ENCODE assay signal across 8 mouse cellular contexts in genomic region chr10:128524111-128524731, GRCm38 (mm10). TPM values are rescaled to one million over a fixed set of nuclear protein-coding genes. Genes with fewer than 3 reads are reported as not detected.
DNase-seq lines count a peak whose midpoint lies in the region; ATAC-seq and TF ChIP-seq lines count a peak whose summit lies in the region.

No protein-coding gene starts in this region.

- no peaks in the 10 kb centered on the region for H3K9me3 ChIP-seq in kidney, embryonic 16.5 days (ENCODE audit: low read length)
- H3K9me3 ChIP-seq in hindbrain, embryonic 16.5 days (ENCODE audit: control insufficient read depth, low read length) = no peaks in the 10 kb centered on the region
- H3K9me3 ChIP-seq in midbrain, embryonic 14.5 days (ENCODE audit: control insufficient read depth, low read length) = no peaks in the 10 kb centered on the region

- H3K27me3 ChIP-seq in kidney, embryonic 16.5 days (ENCODE audit: insufficient read depth, low read length) = no peaks in the 10 kb centered on the region
- peaks cover 2% of the 10 kb centered on the region; the same call in 1 of the 2 replicates for H3K27me3 ChIP-seq in hindbrain, embryonic 16.5 days (replicated peaks; ENCODE audit: control insufficient read depth, insufficient read depth, low read length)
- peaks cover 10% of the 10 kb centered on the region; the same call in 1 of the 2 replicates for H3K27me3 ChIP-seq in midbrain, embryonic 14.5 days (ENCODE audit: control insufficient read depth, insufficient read depth, low read length)

- peak; percentile 44; the same call in 1 of the 2 replicates for TF ChIP-seq POLR2A in bone marrow, adult 2 months (IDR thresholded peaks at IDR 0.05; ENCODE audit: borderline replicate concordance, control insufficient read depth, low read depth, low read length)

- ATAC-seq in kidney, embryonic 16.5 days (ENCODE audit: low FRiP score, low TSS enrichment) = no peak
- ATAC-seq in hindbrain, embryonic 16.5 days = no peak
- no peak for ATAC-seq in midbrain, embryonic 14.5 days (ENCODE audit: low FRiP score, low TSS enrichment)

- DNase-seq in kidney, adult 11 months = no peak
- DNase-seq in midbrain, embryonic 14.5 days = peak; percentile 25
- no peak for DNase-seq in right cerebral cortex, postnatal 14 days
- DNase-seq in frontal cortex, postnatal 25 days (ENCODE audit: low spot score in 2 of 2) = no peak
- DNase-seq in adrenal gland, postnatal 25 days = no peak

- peaks cover 13% of the 10 kb centered on the region for H3K4me1 ChIP-seq in kidney, embryonic 16.5 days (ENCODE audit: insufficient read depth, low read length)
- no peaks in the 10 kb centered on the region; the same call in 1 of the 2 replicates for H3K4me1 ChIP-seq in bone marrow, adult 2 months (ENCODE audit: control insufficient read depth, insufficient read depth, low read length)
- H3K4me1 ChIP-seq in hindbrain, embryonic 16.5 days (ENCODE audit: control insufficient read depth, insufficient read depth, low read depth, low read length) = peaks cover 13% of the 10 kb centered on the region
- H3K4me1 ChIP-seq in midbrain, embryonic 14.5 days (ENCODE audit: control insufficient read depth, insufficient read depth, low read length) = peaks cover 6% of the 10 kb centered on the region

- TF ChIP-seq CTCF in bone marrow, adult 2 months (IDR thresholded peaks at IDR 0.05; ENCODE audit: control insufficient read depth, insufficient read depth, low read length) = no peak

- WGBS in kidney, embryonic 16.5 days = 15% methylated on average over 11 of the region's 11 CpGs
- WGBS in bone marrow, adult 2 months = 20% methylated on average over 11 of the region's 11 CpGs
- 11% methylated on average over 11 of the region's 11 CpGs for WGBS in hindbrain, embryonic 16.5 days
- 6% methylated on average over 11 of the region's 11 CpGs for WGBS in midbrain, embryonic 14.5 days

- H3K4me2 ChIP-seq in kidney, embryonic 16.5 days (replicated peaks; ENCODE audit: low read depth, low read length) = peak overlapping the region; percentile 100
- peak overlapping the region; percentile 100 for H3K4me2 ChIP-seq in hindbrain, embryonic 16.5 days (ENCODE audit: low read length)
- peak overlapping the region; percentile 100 for H3K4me2 ChIP-seq in midbrain, embryonic 14.5 days (ENCODE audit: low read length)

- no peak overlapping the region for H3K27ac ChIP-seq in kidney, embryonic 16.5 days (ENCODE audit: low read length)
- H3K27ac ChIP-seq in bone marrow, adult 2 months (ENCODE audit: control insufficient read depth, insufficient read depth, low read depth, low read length, poor library complexity) = peak overlapping the region; percentile 93
- peak overlapping the region; percentile 63 for H3K27ac ChIP-seq in hindbrain, embryonic 16.5 days (ENCODE audit: low read depth, low read length)
- H3K27ac ChIP-seq in midbrain, embryonic 14.5 days (replicated peaks; ENCODE audit: low read depth, low read length) = no peak overlapping the region

- peaks cover 11% of the 10 kb centered on the region; the same call in 1 of the 2 replicates for H3K36me3 ChIP-seq in kidney, embryonic 16.5 days (ENCODE audit: insufficient read depth, low read length)
- H3K36me3 ChIP-seq in hindbrain, embryonic 16.5 days (ENCODE audit: control insufficient read depth, insufficient read depth, low read length) = no peaks in the 10 kb centered on the region
- H3K36me3 ChIP-seq in midbrain, embryonic 14.5 days (ENCODE audit: control insufficient read depth, insufficient read depth, low read length) = no peaks in the 10 kb centered on the region

- H3K9ac ChIP-seq in kidney, embryonic 16.5 days (replicated peaks; ENCODE audit: low read length) = peak overlapping the region; percentile 82
- H3K9ac ChIP-seq in hindbrain, embryonic 16.5 days (ENCODE audit: low read depth, low read length) = peak overlapping the region; percentile 82
- H3K9ac ChIP-seq in midbrain, embryonic 14.5 days (replicated peaks; ENCODE audit: low read length) = peak overlapping the region; percentile 71

- peak overlapping the region; percentile 84 for H3K4me3 ChIP-seq in kidney, embryonic 16.5 days (ENCODE audit: low read length)
- H3K4me3 ChIP-seq in bone marrow, adult 2 months (replicated peaks; ENCODE audit: control insufficient read depth, low read depth, low read length) = peak overlapping the region; percentile 89
- H3K4me3 ChIP-seq in hindbrain, embryonic 16.5 days (ENCODE audit: low read length) = peak overlapping the region; percentile 83
- peak overlapping the region; percentile 58 for H3K4me3 ChIP-seq in midbrain, embryonic 14.5 days (replicated peaks; ENCODE audit: low read depth, low read length)

RNA-seq across cellular contexts. Expression of gene Esyt1, which starts 1.4 kb away (rescaled TPM):
- polyA plus RNA-seq in kidney, embryonic 16.5 days (2015; fragmentation: Nextera tagmentation; extraction: Ambion mirVana) = 23.2 and 24.2 TPM in 2 replicates
- 26.2 and 36.1 TPM in 2 replicates for polyA plus RNA-seq in bone marrow, adult 2 months (2011; ENCODE audit: insufficient read depth, insufficient read length, low replicate concordance, missing spikeins)
- polyA plus RNA-seq in hindbrain, embryonic 16.5 days (2015; fragmentation: Nextera tagmentation; extraction: Ambion mirVana) = 13.5 and 16.6 TPM in 2 replicates
- polyA plus RNA-seq in midbrain, embryonic 14.5 days (2014; fragmentation: Nextera tagmentation; extraction: Ambion mirVana) = 6.0 and 10.9 TPM in 2 replicates
- 18.1 and 22.9 TPM in 2 replicates for total RNA-seq in adrenal gland, postnatal 25 days (2021)

RNA-seq across cellular contexts. Expression of gene Zc3h10, which starts 23.4 kb away (rescaled TPM):
- polyA plus RNA-seq in kidney, embryonic 16.5 days (2015; fragmentation: Nextera tagmentation; extraction: Ambion mirVana) = 16.2 and 16.6 TPM in 2 replicates
- 7.0 and 9.8 TPM in 2 replicates for polyA plus RNA-seq in bone marrow, adult 2 months (2011; ENCODE audit: insufficient read depth, insufficient read length, low replicate concordance, missing spikeins)
- 16.7 and 17.0 TPM in 2 replicates for polyA plus RNA-seq in hindbrain, embryonic 16.5 days (2015; fragmentation: Nextera tagmentation; extraction: Ambion mirVana)
- 17.6 and 19.6 TPM in 2 replicates for polyA plus RNA-seq in midbrain, embryonic 14.5 days (2014; fragmentation: Nextera tagmentation; extraction: Ambion mirVana)
- total RNA-seq in adrenal gland, postnatal 25 days (2021) = 9.1 and 13.6 TPM in 2 replicates

RNA-seq across cellular contexts. Expression of gene Rpl41, which starts 24.9 kb away (rescaled TPM):
- 3,659 and 3,733 TPM in 2 replicates for polyA plus RNA-seq in kidney, embryonic 16.5 days (2015; fragmentation: Nextera tagmentation; extraction: Ambion mirVana)
- polyA plus RNA-seq in bone marrow, adult 2 months (2011; ENCODE audit: insufficient read depth, insufficient read length, low replicate concordance, missing spikeins) = 2,208 and 2,695 TPM in 2 replicates
- polyA plus RNA-seq in hindbrain, embryonic 16.5 days (2015; fragmentation: Nextera tagmentation; extraction: Ambion mirVana) = 2,004 and 2,091 TPM in 2 replicates
- polyA plus RNA-seq in midbrain, embryonic 14.5 days (2014; fragmentation: Nextera tagmentation; extraction: Ambion mirVana) = 2,375 and 2,760 TPM in 2 replicates
- 2,617 and 2,671 TPM in 2 replicates for total RNA-seq in adrenal gland, postnatal 25 days (2021)

RNA-seq across cellular contexts. Expression of gene Myl6b, which starts 25.7 kb away (rescaled TPM):
- polyA plus RNA-seq in kidney, embryonic 16.5 days (2015; fragmentation: Nextera tagmentation; extraction: Ambion mirVana) = 4.2 and 5.7 TPM in 2 replicates
- polyA plus RNA-seq in bone marrow, adult 2 months (2011; ENCODE audit: insufficient read depth, insufficient read length, low replicate concordance, missing spikeins) = 0.79 and 2.4 TPM in 2 replicates
- 6.7 and 7.1 TPM in 2 replicates for polyA plus RNA-seq in hindbrain, embryonic 16.5 days (2015; fragmentation: Nextera tagmentation; extraction: Ambion mirVana)
- polyA plus RNA-seq in midbrain, embryonic 14.5 days (2014; fragmentation: Nextera tagmentation; extraction: Ambion mirVana) = 5.3 and 6.8 TPM in 2 replicates
- total RNA-seq in adrenal gland, postnatal 25 days (2021) = 5.0 and 6.9 TPM in 2 replicates

RNA-seq across cellular contexts. Expression of gene Myl6, which starts 30.3 kb away (rescaled TPM):
- polyA plus RNA-seq in kidney, embryonic 16.5 days (2015; fragmentation: Nextera tagmentation; extraction: Ambion mirVana) = 1,255 and 1,413 TPM in 2 replicates
- polyA plus RNA-seq in bone marrow, adult 2 months (2011; ENCODE audit: insufficient read depth, insufficient read length, low replicate concordance, missing spikeins) = 1,368 and 2,050 TPM in 2 replicates
- polyA plus RNA-seq in hindbrain, embryonic 16.5 days (2015; fragmentation: Nextera tagmentation; extraction: Ambion mirVana) = 946 and 1,028 TPM in 2 replicates
- polyA plus RNA-seq in midbrain, embryonic 14.5 days (2014; fragmentation: Nextera tagmentation; extraction: Ambion mirVana) = 750 and 787 TPM in 2 replicates
- 791 and 820 TPM in 2 replicates for total RNA-seq in adrenal gland, postnatal 25 days (2021)

Comparison
In these comparisons a context has a peak if more than half of its experiments do, and no peak if none do; other contexts are left out.
1. H3K27ac ChIP-seq: peak in bone marrow, adult 2 months (single experiment) and hindbrain, embryonic 16.5 days (single experiment); none in kidney, embryonic 16.5 days (single experiment) and midbrain, embryonic 14.5 days (single experiment).
2. Peak in every context shown above with its lines, with median percentiles within 50 percentile points of each other: H3K4me2 ChIP-seq, H3K4me3 ChIP-seq and H3K9ac ChIP-seq.